Mouse (Mus musculus): ENCODE data around the gene Tspan12.
A peak's percentile ranks its signal among the peaks of the same experiment; 100 is the strongest.
"Not testable (repeated sequence)": the region's sequence is repeated elsewhere in the genome, so short reads cannot be mapped to it uniquely, and the experiment has no call there.

Tspan12 gene

DNA sequence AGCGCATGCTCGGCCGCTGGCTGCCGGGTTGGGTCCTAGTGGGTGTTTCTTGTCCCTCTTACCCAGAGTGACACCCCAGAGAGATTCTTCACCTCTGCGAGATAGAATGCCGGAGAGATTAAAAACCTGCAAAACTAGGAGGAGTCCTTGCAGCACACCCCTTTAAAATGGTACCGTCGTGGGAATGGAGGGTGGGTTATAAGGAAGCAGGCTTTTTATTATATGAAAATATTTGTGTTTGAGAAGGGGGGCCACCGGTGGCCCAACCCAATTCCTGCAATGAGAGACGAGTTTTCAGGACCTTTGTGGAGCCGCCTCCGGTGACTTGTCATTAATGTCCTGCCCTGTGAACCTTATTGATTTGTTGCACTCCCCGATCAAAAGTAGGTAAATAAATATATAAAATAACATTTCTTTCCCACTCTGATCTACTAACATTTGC lies at the start of gene Tspan12:
Tspan12 (minus strand) TSS at position 172 of the 442 bp plus-strand sequence.
- no peak for DNase-seq (ENCODE audit: low read depth, low spot score)

DNA sequence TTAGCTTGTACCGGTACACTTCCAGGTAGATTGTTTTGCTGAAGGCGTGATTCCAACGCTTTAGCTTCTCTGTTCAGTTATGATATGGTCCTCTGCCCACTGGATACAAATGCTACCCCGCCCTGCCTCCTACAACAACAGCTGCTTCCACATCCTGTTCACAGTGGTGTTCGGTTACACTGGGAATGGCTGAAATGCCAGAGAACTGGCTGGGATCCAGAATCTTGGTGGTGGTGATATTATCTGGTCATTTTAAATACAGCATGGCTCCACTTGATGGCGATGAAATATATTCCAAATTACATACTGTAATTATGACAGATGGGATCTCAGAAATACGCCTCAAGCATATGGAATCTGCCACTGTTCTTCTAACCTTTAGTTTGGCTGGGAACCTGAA lies 42.1 kb upstream of the Tspan12 start:
- no peak for DNase-seq (ENCODE audit: low read depth, low spot score)

DNA sequence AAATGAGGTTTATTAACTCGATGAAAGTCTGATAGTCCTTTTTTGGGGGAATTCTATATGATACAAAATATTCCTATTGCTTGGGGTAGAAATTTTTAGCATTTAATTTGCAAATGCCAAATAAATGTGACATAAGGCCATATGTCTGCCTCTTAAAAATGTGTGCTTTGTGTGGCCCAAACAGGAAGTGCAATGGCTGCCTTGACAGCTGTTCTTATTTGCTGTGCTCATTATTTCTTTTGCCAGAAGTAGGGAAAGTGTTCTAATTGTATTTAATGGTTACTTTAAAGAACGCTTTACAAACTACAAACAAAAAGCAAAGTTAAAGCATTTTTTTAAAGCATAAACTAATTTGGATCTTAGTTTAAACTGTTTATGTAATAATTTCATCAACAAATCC lies 36.8 kb upstream of the Tspan12 start:
- DNase-seq (ENCODE audit: low read depth, low spot score), result no peak

DNA sequence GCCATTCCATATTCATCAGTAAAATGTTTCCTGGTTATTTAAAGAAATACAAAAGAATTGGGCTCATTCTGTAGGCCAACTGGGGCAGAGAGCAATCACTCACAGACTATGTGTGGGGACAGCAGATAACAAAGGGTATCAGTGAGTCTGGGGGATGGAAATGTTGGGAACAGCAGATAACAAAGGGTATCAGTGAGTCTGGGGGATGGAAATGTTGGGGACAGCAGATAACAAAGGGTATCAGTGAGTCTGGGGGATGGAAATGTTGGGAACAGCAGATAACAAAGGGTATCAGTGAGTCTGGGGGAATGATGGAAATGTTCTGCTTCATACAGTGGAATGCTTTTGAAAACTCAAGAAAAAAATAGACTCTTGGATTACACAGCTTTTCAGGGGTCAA lies 35.7 kb upstream of the Tspan12 start:
- not testable (repeated sequence) for DNase-seq (ENCODE audit: low read depth, low spot score)

DNA sequence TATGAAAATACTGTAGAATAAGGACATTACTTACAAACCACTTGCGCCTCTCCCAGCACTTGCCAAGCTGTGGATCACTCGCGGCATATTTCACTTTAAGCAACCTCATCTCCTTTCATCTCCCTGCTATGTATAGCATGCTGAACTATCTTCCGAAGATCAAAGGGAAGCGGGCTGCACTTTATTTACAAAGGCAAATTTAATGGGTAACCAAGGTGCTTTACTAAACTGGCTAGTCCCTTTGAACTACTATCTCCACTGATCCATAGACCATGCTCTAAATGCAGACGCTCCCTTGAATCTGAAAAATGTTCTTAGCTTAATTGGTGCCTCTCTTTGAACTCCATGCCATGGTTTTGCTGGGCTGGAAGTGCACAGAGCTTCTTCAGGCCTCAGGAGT lies 27.2 kb upstream of the Tspan12 start:
- no peak for DNase-seq (ENCODE audit: low read depth, low spot score)

DNA sequence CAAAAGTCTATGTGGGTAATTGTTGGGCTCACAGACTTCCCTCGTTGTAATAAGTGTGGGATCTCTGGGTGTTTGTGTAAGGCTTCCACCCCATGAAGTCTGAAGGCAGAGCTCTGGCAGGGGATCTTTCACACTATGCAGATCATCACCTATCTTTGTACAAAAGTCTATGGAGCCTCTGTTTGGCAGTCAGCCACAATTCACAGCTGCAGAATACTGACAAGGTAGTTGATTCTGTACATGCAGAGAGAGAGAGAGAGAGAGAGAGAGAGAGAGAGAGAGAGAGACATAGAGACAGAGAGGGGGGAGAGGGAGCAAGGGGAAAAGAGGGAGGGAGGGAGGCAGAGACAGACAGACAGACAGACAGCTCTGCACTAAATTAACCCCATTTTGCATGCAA lies 15.0 kb upstream of the Tspan12 start:
- DNase-seq (ENCODE audit: low read depth, low spot score), result no peak

DNA sequence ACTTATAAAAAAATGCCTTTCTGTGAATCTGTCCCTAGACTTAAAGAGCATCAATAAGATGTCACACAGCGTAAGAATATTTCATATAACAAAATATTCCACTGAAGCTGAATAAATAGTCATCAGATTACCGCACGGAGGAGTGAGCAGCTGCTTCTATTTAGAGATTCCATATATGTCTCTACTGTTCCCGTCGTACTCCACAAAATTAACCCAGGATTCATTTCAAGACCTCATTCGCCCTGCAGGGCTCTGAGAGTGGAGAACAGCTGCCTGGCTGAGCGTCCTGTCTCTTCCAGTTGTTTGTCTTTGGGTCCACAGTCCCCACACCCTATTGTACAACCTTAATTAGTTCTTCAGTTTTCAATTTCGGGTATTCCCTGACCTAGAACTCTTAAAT lies 11.9 kb upstream of the Tspan12 start:
- no peak for DNase-seq (ENCODE audit: low read depth, low spot score)

DNA sequence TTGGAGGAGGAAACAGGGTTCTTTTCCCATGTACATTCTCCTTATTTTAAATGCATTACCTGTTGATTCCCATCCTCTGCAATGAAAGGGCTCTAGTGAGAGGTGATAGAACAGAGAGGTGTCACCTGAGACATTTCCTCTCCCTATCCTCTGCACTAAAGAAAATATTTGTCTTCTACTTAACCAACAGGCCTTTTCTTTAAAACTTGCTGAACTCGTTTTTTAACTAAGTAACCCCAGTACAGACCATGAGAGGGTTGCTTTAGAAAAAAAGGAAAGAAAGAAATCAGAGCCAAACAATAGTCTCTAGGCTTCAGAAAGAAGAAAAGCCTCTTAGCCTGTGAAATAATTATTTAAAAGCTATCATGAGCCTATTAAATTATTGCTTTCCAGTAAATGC lies 11.2 kb upstream of the Tspan12 start:
- DNase-seq (ENCODE audit: low read depth, low spot score), result no peak

DNA sequence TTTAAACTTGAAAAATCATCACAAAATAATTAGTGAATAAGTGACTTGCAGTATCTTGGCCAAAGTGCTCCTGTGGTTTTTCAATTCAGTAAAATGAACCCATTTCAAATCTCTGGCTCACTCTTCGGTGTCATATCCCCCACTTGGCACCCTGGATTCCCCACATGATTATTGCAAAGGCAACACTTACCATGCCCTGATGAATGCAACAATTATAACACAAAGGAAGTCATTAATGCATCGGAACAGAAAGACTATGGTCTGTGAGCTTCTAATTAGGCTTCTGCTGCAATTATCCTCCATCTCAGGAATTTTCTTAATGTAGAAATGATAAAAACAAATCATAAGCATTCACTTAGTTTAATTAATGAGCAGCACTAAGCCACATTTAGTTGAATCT lies 9.0 kb upstream of the Tspan12 start:
- no peak for DNase-seq (ENCODE audit: low read depth, low spot score)

DNA sequence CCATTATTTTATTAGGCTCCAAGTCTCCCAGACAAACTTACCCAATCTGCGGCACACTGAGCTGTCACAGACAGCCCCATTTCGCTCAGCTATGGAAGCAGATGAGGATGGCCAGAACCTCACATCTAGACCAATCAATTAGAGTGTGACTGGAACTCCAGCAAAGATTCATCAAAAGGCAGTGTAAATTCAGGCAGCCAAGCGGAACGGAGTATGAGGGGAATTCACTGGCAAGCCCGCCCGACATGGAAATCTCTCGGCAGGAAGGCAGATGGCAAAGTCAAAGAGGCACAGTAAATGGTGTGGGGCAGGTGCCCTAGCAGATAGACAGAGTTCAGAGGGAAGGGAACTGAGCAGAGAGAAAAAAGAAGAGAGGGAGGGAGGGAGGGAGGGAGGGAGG lies 5.5 kb upstream of the Tspan12 start:
- DNase-seq (ENCODE audit: low read depth, low spot score), result no peak

DNA sequence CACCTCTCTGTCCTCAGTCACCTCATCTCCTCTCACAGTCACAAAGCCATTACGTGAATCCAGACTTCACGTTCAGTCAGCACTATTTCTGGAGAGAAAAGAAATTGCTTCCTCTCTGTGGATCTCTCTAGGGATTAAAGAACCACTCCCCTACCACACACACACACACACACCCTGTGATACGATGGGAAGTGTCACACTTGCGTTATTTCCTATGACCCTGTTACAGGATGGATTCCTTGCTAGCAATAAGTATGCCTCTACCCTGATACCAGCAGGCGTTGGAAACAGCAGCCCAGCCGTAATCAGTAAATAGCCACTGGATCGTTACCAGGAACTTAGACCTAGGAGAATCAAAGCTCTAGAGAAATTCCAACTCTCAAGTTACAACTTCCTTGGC lies 3.6 kb upstream of the Tspan12 start:
- no peak for DNase-seq (ENCODE audit: low read depth, low spot score)

DNA sequence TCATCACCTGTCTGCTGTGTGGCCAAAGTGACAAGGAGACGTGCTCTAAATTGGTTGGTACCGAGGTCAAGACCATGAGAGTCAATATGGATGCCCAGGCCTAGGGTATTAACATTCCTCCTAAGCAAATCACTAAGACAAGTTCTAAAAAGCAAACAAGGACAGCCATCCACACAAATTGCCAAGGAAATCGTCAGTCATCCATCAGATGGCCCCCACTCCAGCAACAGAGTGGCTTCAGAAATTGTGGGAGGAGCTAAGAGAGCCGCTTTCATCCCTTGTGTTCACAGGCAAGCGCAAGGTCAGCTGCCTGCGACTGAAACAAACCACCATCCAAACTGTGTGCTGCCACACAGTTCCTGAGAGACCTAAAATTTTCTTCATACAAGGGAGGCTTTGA lies 1.0 kb upstream of the Tspan12 start:
- DNase-seq (ENCODE audit: low read depth, low spot score), result no peak

DNA sequence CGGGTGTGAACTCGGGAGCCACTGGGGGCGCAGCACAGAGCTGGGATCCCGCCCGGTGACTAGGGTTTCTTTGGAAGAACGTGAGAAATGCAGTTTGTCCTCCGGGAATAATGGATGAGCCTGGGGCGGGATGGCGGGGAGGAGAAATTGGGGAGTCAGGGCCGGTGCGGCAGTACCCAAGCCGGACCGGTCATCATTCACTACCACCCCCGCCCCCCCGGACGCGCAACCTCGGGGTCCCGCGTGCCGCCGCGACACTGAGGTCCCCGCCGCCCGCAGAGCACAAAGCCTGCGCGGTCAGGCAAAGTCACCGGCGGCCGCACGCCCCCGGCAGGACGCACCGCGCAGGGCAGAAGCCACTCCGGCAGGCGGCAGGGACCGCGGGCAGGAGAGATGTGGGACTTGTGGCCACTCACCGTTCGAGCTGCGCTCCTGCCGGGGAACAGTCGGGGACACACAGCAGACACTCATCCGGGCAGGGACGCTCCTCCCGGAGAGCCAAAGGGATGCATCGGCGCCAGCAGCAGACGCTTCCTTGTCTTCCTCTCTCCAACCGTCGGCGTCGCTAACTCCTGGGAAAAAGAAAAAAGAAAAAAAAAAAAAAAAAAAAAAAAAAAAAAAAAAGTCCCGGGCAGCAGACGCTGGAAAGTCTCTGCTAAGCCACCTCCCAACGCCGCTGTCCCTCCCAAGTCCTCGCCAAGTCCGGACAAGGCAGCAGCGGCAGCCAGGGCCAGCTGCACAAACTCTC lies 545 bp downstream of the Tspan12 start:
- peak; percentile 76 for DNase-seq (ENCODE audit: low read depth, low spot score)

DNA sequence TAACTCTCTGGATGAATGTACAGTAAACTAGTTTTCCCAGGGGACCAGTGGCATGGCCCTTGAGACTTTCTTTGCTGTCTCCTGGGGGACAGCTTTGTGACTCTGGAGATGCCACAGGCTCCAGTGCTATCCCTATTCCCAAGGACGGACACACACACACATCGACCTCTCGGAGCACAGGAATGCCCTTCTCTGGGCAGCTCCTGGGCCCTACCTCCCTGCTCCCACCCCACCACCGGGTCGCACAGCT lies 1.0 kb downstream of the Tspan12 start:
- no peak for DNase-seq (ENCODE audit: low read depth, low spot score)

DNA sequence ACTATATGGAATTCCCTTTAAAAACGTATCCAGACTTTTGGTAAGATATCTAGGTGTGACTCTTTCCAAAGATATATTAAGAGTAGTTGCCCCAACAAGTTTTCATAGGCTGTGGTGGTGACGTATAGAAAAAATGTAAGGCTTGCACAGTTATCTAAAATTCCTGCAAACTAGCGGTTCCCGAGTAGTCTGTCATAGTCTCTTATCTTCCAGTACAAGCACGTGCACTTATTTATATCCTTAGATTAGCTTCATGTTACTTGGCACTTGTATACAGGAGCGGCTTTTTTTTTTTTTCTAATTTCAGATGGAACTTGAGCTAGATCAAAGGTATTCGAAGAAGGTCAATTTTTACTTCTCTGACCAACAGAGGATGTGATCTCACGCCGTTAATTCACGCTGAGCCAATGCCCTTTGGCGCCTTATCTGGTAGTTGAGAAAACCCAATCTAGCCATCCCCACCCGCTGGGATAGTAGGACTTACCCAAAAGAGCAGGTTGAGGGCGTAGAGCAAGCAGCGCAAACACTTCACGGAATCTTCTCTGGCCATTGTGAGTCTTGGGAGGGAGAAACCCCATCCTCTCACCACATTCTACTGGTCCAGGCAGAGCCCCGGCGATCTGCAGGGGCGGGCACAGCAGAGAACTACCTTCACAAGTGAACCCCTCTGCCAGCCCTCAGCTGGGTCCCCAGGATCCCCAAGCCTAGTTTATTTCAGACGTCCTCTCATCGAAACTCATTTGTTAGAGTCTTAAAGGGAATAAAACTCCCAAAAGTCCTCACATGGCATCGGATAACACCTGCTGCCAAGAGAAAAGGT lies 1.6 kb downstream of the Tspan12 start:
- DNase-seq (ENCODE audit: low read depth, low spot score), result peak; percentile 42

DNA sequence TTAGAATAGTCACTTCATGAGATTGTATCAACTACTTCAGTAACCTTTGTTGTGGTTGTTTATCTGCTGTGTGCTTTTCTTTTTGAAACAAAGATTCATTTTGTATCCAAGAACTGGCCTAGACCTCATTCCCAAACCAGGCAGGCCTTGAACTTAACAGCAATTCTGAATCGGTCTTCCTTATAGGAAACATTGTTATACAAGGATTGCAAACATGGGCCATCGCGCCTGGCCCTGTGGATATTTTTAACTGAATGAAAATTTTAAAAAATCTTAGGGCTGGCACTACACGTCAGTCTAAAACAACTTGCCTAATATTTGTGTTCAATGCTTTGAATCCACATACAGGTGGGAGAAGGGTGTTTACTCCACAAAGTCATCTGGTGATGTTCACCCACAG lies 3.5 kb downstream of the Tspan12 start:
- no peak for DNase-seq (ENCODE audit: low read depth, low spot score)

DNA sequence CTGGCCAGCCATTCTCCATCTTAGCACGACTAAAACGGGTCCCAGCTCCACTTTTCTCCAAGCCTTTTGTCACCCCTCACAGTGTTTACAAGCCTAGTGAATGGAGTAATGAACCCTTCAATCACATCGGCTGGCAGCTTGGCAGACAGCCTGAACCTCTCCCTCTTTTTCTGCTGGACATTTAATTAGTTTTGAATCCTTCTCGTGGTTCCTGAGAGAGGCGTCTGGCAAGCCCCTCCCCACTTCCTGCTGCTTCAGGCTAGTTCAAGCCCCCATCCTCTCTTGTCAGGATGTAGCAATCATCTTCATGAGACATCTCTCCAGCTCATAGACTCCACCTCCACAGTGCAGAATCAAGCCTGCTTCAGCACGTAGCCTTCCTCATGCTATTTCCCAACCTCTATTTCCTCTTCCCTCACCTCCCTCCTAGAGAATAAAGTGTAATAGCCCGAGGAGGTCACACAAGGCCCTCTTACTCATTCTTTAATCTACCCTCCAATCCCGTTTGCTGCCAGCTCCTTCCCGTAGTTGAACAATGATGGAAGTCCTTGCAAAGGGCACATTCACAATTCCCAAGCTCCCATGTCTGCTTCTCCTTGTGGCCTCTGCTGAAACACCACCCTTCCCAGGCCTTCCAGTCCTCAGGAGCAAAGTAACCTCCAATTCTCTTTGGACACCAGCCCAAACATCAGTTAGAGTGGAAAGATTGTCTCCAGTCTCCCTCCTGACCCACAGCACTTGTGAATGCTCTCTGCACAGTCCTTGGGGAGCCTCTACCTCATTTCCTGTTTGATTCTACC lies 12.1 kb downstream of the Tspan12 start:
- no peak for DNase-seq (ENCODE audit: low read depth, low spot score)

DNA sequence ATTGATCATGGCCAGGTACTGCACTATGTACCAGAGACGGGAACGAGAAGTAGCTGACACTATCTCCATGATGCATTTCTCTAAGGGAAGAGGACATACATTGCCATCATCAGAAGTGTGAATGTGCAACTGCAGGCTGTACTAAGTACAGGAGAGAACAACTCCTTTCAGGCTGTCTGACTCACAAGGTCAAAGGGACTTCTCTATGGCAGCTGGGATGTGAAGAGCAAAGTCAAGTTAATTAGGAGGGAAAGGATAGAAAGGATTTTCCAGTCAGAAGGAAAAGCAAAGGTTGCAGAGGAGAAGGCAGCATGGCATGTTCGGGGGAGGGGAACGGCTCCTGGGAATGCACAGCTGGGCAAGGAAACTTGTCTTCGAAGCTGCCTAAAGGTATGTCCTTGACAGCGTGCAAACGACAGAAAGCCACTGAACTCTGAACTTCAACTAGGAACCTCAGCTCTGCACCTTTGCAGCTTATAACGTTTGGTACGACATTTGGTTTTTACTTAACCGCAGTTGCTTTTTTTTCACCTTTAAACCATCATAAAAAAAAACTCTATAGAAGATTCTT lies 13.0 kb downstream of the Tspan12 start:
- no peak for DNase-seq (ENCODE audit: low read depth, low spot score)

DNA sequence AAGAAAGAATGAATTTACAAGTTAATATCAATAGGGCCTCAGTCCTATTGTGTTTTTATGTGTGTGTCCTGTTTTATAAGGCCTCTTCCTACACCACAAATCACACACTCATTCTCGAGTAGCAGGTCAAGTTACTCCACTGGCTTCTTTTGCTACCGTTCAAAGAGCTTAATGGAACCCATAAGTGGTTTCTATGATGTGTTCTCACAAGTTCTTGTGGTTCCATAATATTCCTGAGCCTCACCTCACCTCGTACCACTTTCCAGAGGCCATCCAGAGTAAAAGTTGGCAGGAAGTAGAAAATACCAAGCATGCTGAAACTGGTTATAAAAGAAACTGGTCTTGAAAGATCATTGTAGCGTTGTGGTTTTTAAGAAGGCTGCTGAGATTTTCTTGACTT lies 18.8 kb downstream of the Tspan12 start:
- DNase-seq (ENCODE audit: low read depth, low spot score), result no peak

DNA sequence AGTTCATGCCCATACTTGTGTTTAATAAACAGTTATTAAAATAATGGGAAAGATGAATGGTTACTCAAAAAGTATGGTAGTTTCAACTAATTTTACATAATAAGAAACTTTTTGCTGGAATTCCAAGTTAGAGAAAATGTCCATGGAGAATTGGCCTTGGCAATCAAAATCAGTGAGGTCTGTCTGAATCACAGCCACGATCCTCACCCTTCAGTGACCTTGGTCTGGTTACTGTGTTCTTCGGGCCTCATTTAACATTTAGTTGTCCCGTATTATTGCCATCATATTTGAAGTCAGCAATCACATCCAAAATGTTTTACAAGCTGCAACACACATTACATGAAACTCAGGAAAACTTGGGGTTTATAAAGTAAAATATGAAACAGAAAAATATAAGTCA lies 20.4 kb downstream of the Tspan12 start:
- DNase-seq (ENCODE audit: low read depth, low spot score), result no peak

DNA sequence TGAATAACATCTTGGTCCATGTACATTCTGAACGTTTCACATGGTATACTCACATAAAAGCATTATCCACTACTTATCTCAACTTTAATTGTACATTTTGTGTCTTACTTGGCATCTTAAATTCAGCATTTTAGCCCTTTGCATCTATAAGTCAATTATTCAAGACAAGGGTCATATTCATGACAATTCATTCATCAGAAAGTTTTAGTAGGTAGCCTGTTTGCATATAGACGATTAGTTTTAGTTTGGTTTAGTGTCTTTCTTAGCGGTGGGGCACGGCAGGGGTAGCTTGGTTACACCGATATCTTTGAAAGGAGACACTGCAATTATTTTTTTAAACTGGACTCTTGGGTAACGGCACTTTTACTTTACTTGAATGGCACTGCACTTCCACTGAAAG lies 21.4 kb downstream of the Tspan12 start:
- DNase-seq (ENCODE audit: low read depth, low spot score), result no peak

DNA sequence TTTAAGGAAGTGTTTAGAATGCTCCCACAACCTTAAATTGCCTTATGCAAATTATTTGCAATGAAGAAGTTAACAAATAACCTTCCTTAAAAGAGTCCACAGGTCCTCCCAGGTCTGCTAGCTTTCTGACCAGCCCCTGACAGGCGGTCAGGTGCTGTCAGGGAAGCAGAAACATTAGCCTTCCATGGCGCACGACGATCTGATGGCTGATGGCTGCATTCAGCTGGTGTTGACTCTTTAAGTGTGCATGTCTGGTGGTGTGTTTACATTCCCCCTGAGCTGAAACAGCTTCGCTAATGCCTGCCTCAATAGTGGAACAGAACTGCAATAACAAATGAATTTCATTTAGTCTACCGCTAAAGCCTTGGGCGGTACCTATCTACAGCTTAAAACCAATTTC lies 22.4 kb downstream of the Tspan12 start:
- DNase-seq (ENCODE audit: low read depth, low spot score), result no peak
